8 mouse cellular contexts compared by ENCODE assay signal in the genomic region with DNA sequence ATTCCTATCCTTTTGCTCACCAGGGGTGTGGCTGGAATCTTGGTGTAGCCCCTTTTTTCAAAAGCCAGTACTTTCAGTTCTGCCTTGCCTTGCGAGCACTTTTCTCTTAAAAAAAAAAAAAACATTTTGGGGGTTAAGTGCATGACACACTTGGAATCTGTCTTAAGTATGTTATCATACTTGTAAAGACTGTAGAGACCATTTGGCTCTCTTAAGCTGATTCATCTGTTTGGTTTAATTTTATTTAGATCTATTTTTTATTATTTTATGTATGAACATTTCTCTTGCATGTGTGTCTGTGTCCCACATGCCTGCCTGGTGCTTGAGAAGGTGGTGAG. TPM values are rescaled to one million over a fixed set of nuclear protein-coding genes. Genes with fewer than 3 reads are reported as not detected.
A peak's percentile ranks its signal among the peaks of the same experiment; 100 is the strongest.
DNase-seq lines count a peak whose midpoint lies in the region; ATAC-seq and TF ChIP-seq lines count a peak whose summit lies in the region.

No protein-coding gene starts in this region.

- H3K36me3 ChIP-seq in heart, adult 2 months (ENCODE audit: control insufficient read depth, insufficient read depth, low read length), result no peaks in the 10 kb centered on the region; the same call in none of the 2 replicates
- no peaks in the 10 kb centered on the region for H3K36me3 ChIP-seq in forebrain, embryonic 11.5 days (ENCODE audit: control insufficient read depth, insufficient read depth, low read length)
- no peaks in the 10 kb centered on the region for H3K36me3 ChIP-seq in liver, embryonic 15.5 days (replicated peaks)

- peaks cover 2% of the 10 kb centered on the region; the same call in 1 of the 2 replicates for H3K79me2 ChIP-seq in heart, adult 2 months (replicated peaks; ENCODE audit: control insufficient read depth, insufficient read depth, low read length)

- H3K9ac ChIP-seq in heart, adult 2 months (ENCODE audit: low read depth, low read length), result 0 out of 2 replicates have a peak overlapping the region, but pooled peaks have one; percentile 81
- no peak overlapping the region for H3K9ac ChIP-seq in forebrain, embryonic 11.5 days (ENCODE audit: low read length)
- H3K9ac ChIP-seq in liver, embryonic 15.5 days, result 0 out of 2 replicates have a peak overlapping the region, but pooled peaks have one; percentile 46

- intact Hi-C loops in heart, adult 2 months (cut with DNase I), result loop anchor here (1.0 kb wide), 2 partner anchors 47 to 119 kb away; partner anchors contain the start of gene Sat1
- intact Hi-C loops in heart, postnatal 14 days (cut with DNase I), result loop anchor here (1.0 kb wide), 1 partner anchor 47 kb away; the partner anchor contains the start of gene Sat1

- no peaks in the 10 kb centered on the region; the same call in none of the 2 replicates for H3K4me1 ChIP-seq in heart, adult 2 months (ENCODE audit: control insufficient read depth, insufficient read depth, low read length)
- H3K4me1 ChIP-seq in forebrain, embryonic 11.5 days (replicated peaks; ENCODE audit: control insufficient read depth, insufficient read depth, low read length), result no peaks in the 10 kb centered on the region
- H3K4me1 ChIP-seq in liver, embryonic 15.5 days (replicated peaks), result peaks cover 5% of the 10 kb centered on the region

- no peak for TF ChIP-seq EP300 in heart, adult 2 months (IDR thresholded peaks at IDR 0.05; ENCODE audit: insufficient read depth, low read depth, low read length)

- peak; percentile 2 for ATAC-seq in CD4-positive, CD25-positive, alpha-beta regulatory T cell, adult 4 months
- no peak for ATAC-seq in forebrain, embryonic 11.5 days (replicated peaks; ENCODE audit: low FRiP score)
- ATAC-seq in liver, embryonic 15.5 days (ENCODE audit: insufficient read depth), result no peak

- DNase-seq in heart, adult 2 months, result no peak
- no peak for DNase-seq in heart, postnatal 14 days
- DNase-seq in forebrain, embryonic 11.5 days (ENCODE audit: low spot score), result no peak
- DNase-seq in frontal cortex, postnatal 10 days (ENCODE audit: low spot score in 2 of 2), result no peak
- DNase-seq in spleen, postnatal 14 days (ENCODE audit: low spot score in 2 of 2), result no peak
- no peak for DNase-seq in urinary bladder, postnatal 25 days (ENCODE audit: low spot score)

- no peak for TF ChIP-seq CTCF in heart, adult 2 months (IDR thresholded peaks at IDR 0.05)

- H3K27ac ChIP-seq in heart, adult 2 months, result peak overlapping the region; percentile 95
- no peak overlapping the region for H3K27ac ChIP-seq in forebrain, embryonic 11.5 days (ENCODE audit: low read depth, low read length)
- no peak overlapping the region for H3K27ac ChIP-seq in liver, embryonic 15.5 days (replicated peaks)

- TF ChIP-seq POLR2A in heart, adult 2 months (IDR thresholded peaks at IDR 0.05; ENCODE audit: insufficient read depth, low read depth, low read length), result no peak

- H3K4me2 ChIP-seq in forebrain, embryonic 11.5 days (ENCODE audit: low read depth, low read length, severe bottlenecking), result peak overlapping the region; percentile 41
- peak overlapping the region; percentile 71 for H3K4me2 ChIP-seq in liver, embryonic 15.5 days

- peak overlapping the region; percentile 63 for H3K4me3 ChIP-seq in heart, adult 2 months
- peak overlapping the region; percentile 37; the same call in 1 of the 2 replicates for H3K4me3 ChIP-seq in forebrain, embryonic 11.5 days (ENCODE audit: low read depth, low read length)
- H3K4me3 ChIP-seq in liver, embryonic 15.5 days (replicated peaks), result peak overlapping the region; percentile 64

- H3K27me3 ChIP-seq in heart, adult 2 months (ENCODE audit: control insufficient read depth, insufficient read depth, low read length), result no peaks in the 10 kb centered on the region
- no peaks in the 10 kb centered on the region for H3K27me3 ChIP-seq in forebrain, embryonic 11.5 days (ENCODE audit: control insufficient read depth, insufficient read depth, low read length)
- H3K27me3 ChIP-seq in liver, embryonic 15.5 days, result no peaks in the 10 kb centered on the region

- 34% methylated on average over 1 of the region's 1 CpGs for WGBS in heart, adult 2 months
- WGBS in forebrain, embryonic 11.5 days, result 45% methylated on average over 1 of the region's 1 CpGs
- WGBS in liver, embryonic 15.5 days (ENCODE audit: insufficient replicate concordance), result 11% methylated on average over 1 of the region's 1 CpGs

- no peaks in the 10 kb centered on the region for H3K9me3 ChIP-seq in forebrain, embryonic 11.5 days (ENCODE audit: control insufficient read depth, low read length)
- H3K9me3 ChIP-seq in liver, embryonic 15.5 days (replicated peaks), result no peaks in the 10 kb centered on the region

RNA-seq across cellular contexts. Expression of gene Acot9, which starts 0.6 kb away (rescaled TPM):
- 10 to 100 TPM; 24.0 to 26.1 TPM for total RNA-seq in heart, adult 2 months (2021)
- 11.5 and 21.1 TPM in 2 replicates for polyA plus RNA-seq in heart, adult 2 months (2012; rRNA removed)
- total RNA-seq in heart, postnatal 14 days (2021), result 10 to 100 TPM; 28.8 to 30.1 TPM
- 10 to 100 TPM; 91.6 to 97.4 TPM for polyA plus RNA-seq in CD4-positive, CD25-positive, alpha-beta regulatory T cell, adult 4 months (2017; shearing (Covaris generic))
- 17.3 and 17.9 TPM in 2 replicates for polyA plus RNA-seq in forebrain, embryonic 11.5 days (2014; fragmentation: Nextera tagmentation; extraction: Ambion mirVana)
- 10.9 and 12.0 TPM in 2 replicates for polyA plus RNA-seq in liver, embryonic 15.5 days (2015; fragmentation: Nextera tagmentation; extraction: Ambion mirVana)

RNA-seq across cellular contexts. Expression of gene Sat1, which starts 46.6 kb away (rescaled TPM):
- total RNA-seq in heart, adult 2 months (2021), result 10 to 100 TPM; 29.2 to 31.7 TPM
- polyA plus RNA-seq in heart, adult 2 months (2012; rRNA removed), result 22.1 and 32.3 TPM in 2 replicates
- total RNA-seq in heart, postnatal 14 days (2021), result 10 to 100 TPM; 40.9 to 41.6 TPM
- polyA plus RNA-seq in CD4-positive, CD25-positive, alpha-beta regulatory T cell, adult 4 months (2017; shearing (Covaris generic)), result 100 to 1,000 TPM; 653 to 698 TPM
- 64.3 and 65.1 TPM in 2 replicates for polyA plus RNA-seq in forebrain, embryonic 11.5 days (2014; fragmentation: Nextera tagmentation; extraction: Ambion mirVana)
- 101 and 104 TPM in 2 replicates for polyA plus RNA-seq in liver, embryonic 15.5 days (2015; fragmentation: Nextera tagmentation; extraction: Ambion mirVana)
